Mouse (Mus musculus) stomach, embryonic 14.5 days (tissue): ENCODE results near the gene Kdm6b. TPM values are rescaled to one million over a fixed set of nuclear protein-coding genes. Genes with fewer than 3 reads are reported as not detected.

ENCODE experiments used
- ATAC-seq: fragments of 200-750 bp; cut with Nextera tagmentation; 2 replicates; pipeline ENCODE4 v1.8.0; 2017; ENCODE audit warnings: low read depth, moderate TSS enrichment; ENCODE audit not compliant: insufficient number of reproducible peaks, insufficient read depth, low FRiP score
- H3K27ac ChIP-seq: fragments of 300-500 bp; sonication (generic); 2 replicates; pipeline ENCODE4 v1.5.1; 2014; ENCODE audit warnings: mild to moderate bottlenecking, low read length, moderate library complexity, mixed read lengths
- H3K27me3 ChIP-seq: fragments of 300-500 bp; sonication (generic); 2 replicates; pipeline ENCODE4 v1.6.1; 2014; ENCODE audit warnings: low read length, control low read depth, mixed read lengths; ENCODE audit not compliant: control insufficient read depth, insufficient read depth
- H3K36me3 ChIP-seq: fragments of 300-500 bp; sonication (generic); 2 replicates; pipeline ENCODE4 v1.6.1; 2014; ENCODE audit warnings: mild to moderate bottlenecking, control low read depth, low read length, moderate library complexity, mixed read lengths; ENCODE audit not compliant: control insufficient read depth, insufficient read depth
- H3K4me1 ChIP-seq: fragments of 300-500 bp; sonication (generic); 2 replicates; pipeline ENCODE4 v1.6.1; 2014; ENCODE audit warnings: low read length, control low read depth, mixed read lengths; ENCODE audit not compliant: control insufficient read depth, insufficient read depth
- H3K4me2 ChIP-seq: fragments of 300-500 bp; sonication (generic); replicated peaks from 2 replicates; pipeline ENCODE4 v1.6.1; 2014; ENCODE audit warnings: low read depth, low read length, control low read depth
- H3K4me3 ChIP-seq: fragments of 300-500 bp; sonication (generic); 2 replicates; pipeline ENCODE4 v1.5.1; 2014; ENCODE audit warnings: low read depth, low read length, control low read depth
- H3K9ac ChIP-seq: fragments of 300-500 bp; sonication (generic); replicated peaks from 2 replicates; pipeline ENCODE4 v1.6.1; 2014; ENCODE audit warnings: low read depth, mild to moderate bottlenecking, control low read depth, low read length, moderate library complexity, mixed read lengths
- H3K9me3 ChIP-seq: fragments of 300-500 bp; sonication (generic); 2 replicates; pipeline ENCODE4 v1.6.1; 2016; ENCODE audit warnings: low read depth, low read length, control low read depth; ENCODE audit not compliant: control insufficient read depth
- WGBS: fragments of 180-500 bp; shearing (Covaris S2); extraction: QIAGEN DNeasy Blood & Tissue Kit; methylation state at CpG from one replicate; pipeline ENCODE4 v1.1.7; 2014; 5-methylcytosine and 5-hydroxymethylcytosine counted together
- polyA plus RNA-seq: library from polyadenylated mRNA; unstranded; fragments of >200 nt; fragmentation: Nextera tagmentation; extraction: Ambion mirVana; gene quantifications from 2 replicates; pipeline ENCODE4 v1.2.1, GENCODE M21; 2014

Kdm6b gene
- polyA plus RNA-seq, 1 experiment from 2014 or later = 34.3 TPM

- H3K27me3 ChIP-seq = no peaks in the 10 kb centered on the region
- H3K4me2 ChIP-seq = no peak overlapping the region
- 64% methylated on average over 6 of the region's 6 CpGs for WGBS
Observed at GRCm38 (mm10) chr11:69433189-69433588, 19.7 kb upstream of the Kdm6b start.

DNA sequence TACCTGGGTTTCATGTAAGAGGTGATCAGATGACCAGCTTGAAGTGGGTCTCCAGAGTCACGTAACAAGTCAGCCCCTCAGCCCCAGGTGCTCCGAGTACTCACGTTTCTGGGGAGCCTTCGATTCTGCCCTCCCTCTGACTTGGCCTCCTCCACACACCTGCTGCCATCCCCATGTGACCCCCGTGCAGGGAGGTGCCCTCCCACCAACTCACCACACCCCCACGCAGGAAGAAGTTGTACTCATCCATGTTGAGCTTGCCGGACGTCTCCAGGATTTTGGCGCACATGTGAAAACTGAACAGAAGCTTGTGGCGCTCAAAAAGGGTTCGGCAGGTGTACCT lies 19.1 kb upstream of the Kdm6b start:
- no peaks in the 10 kb centered on the region for H3K27me3 ChIP-seq

More at GRCm38 (mm10) chr11:69433189-69433588, 19.7 kb upstream of the Kdm6b start:
- Histone ChIP-seq H3K4me1 (peaks cover 14% of the 10 kb centered on the region; the same call in 1 of the 2 replicates), H3K4me3 (no peak overlapping the region), H3K9ac (no peak overlapping the region), H3K27ac (no peak overlapping the region), H3K9me3 (no peaks in the 10 kb centered on the region), H3K36me3 (no peaks in the 10 kb centered on the region)
- no peak for ATAC-seq

GRCm38 (mm10) chr11:69431829-69432639 lies 18.6 kb upstream of the Kdm6b start:
- no peaks in the 10 kb centered on the region for H3K27me3 ChIP-seq
- H3K4me3 ChIP-seq = no peak overlapping the region
- no peak overlapping the region for H3K9ac ChIP-seq
- no peak overlapping the region for H3K4me2 ChIP-seq
- no peak overlapping the region for H3K27ac ChIP-seq
- peaks cover 14% of the 10 kb centered on the region; the same call in 1 of the 2 replicates for H3K4me1 ChIP-seq
- 36% methylated on average over 11 of the region's 11 CpGs for WGBS
- no peaks in the 10 kb centered on the region for H3K9me3 ChIP-seq
- H3K36me3 ChIP-seq = no peaks in the 10 kb centered on the region
- ATAC-seq = peak; percentile 38; the same call in 1 of the 2 replicates

More for the DNA sequence above, 19.1 kb upstream of the Kdm6b start:
- 60% methylated on average over 11 of the region's 11 CpGs for WGBS
- no peaks in the 10 kb centered on the region for H3K36me3 ChIP-seq
- H3K4me2 ChIP-seq = no peak overlapping the region
- H3K4me1 ChIP-seq = peaks cover 14% of the 10 kb centered on the region; the same call in 1 of the 2 replicates
- H3K4me3 ChIP-seq = no peak overlapping the region
- no peaks in the 10 kb centered on the region for H3K9me3 ChIP-seq
- no peak for ATAC-seq
- no peak overlapping the region for H3K27ac ChIP-seq
- no peak overlapping the region for H3K9ac ChIP-seq

- Histone ChIP-seq H3K4me2 (no peak overlapping the region), H3K9me3 (no peaks in the 10 kb centered on the region)
Observed at GRCm38 (mm10) chr11:69430631-69431030, 17.2 kb upstream of the Kdm6b start.

GRCm38 (mm10) chr11:69429313-69429712 lies 15.8 kb upstream of the Kdm6b start:
- H3K9me3 ChIP-seq = no peaks in the 10 kb centered on the region
- H3K36me3 ChIP-seq = no peaks in the 10 kb centered on the region
- no peak for ATAC-seq
- H3K4me2 ChIP-seq = no peak overlapping the region
- WGBS = 22% methylated on average over 2 of the region's 2 CpGs
- no peak overlapping the region for H3K27ac ChIP-seq
- peaks cover 14% of the 10 kb centered on the region; the same call in 1 of the 2 replicates for H3K4me1 ChIP-seq
- H3K4me3 ChIP-seq = no peak overlapping the region
- no peak overlapping the region for H3K9ac ChIP-seq
- H3K27me3 ChIP-seq = no peaks in the 10 kb centered on the region

More at GRCm38 (mm10) chr11:69430631-69431030, 17.2 kb upstream of the Kdm6b start:
- Histone ChIP-seq H3K27me3 (no peaks in the 10 kb centered on the region), H3K4me3 (no peak overlapping the region), H3K4me1 (peaks cover 14% of the 10 kb centered on the region; the same call in 1 of the 2 replicates), H3K27ac (no peak overlapping the region), H3K9ac (no peak overlapping the region), H3K36me3 (no peaks in the 10 kb centered on the region)
- ATAC-seq = no peak
- WGBS = 90% methylated on average over 15 of the region's 15 CpGs

DNA sequence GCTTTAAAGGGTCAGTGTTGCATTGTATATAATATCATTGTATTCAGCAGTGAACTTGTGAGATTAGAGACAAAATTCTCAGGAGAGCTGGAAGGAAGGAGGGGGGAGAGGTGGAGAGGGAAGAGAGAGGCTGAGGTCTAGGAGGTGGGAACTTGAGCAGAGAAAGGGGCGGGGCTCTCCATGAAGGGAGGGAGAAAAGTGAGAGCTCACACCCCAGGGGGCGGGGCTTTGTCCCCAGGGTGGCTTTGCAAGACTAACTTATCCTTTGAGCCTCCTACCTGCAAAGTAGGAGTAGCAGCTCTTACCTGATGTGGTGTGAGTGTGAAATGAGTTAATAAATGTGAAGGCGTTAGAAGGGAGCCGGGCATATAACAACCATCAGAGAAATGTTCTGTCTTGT lies 15.3 kb upstream of the Kdm6b start:
- Histone ChIP-seq H3K27me3 (no peaks in the 10 kb centered on the region), H3K4me2 (no peak overlapping the region), H3K4me3 (no peak overlapping the region), H3K4me1 (peaks cover 14% of the 10 kb centered on the region; the same call in 1 of the 2 replicates), H3K9ac (no peak overlapping the region), H3K36me3 (no peaks in the 10 kb centered on the region), H3K9me3 (no peaks in the 10 kb centered on the region), H3K27ac (no peak overlapping the region)
- peak; percentile 66; the same call in 1 of the 2 replicates for ATAC-seq
- WGBS = 16% methylated on average over 4 of the region's 4 CpGs

GRCm38 (mm10) chr11:69426246-69426645 lies 12.8 kb upstream of the Kdm6b start:
- Histone ChIP-seq H3K4me1 (peaks cover 11% of the 10 kb centered on the region; the same call in 1 of the 2 replicates), H3K4me2 (no peak overlapping the region), H3K27me3 (no peaks in the 10 kb centered on the region), H3K4me3 (no peak overlapping the region), H3K9ac (no peak overlapping the region), H3K27ac (no peak overlapping the region), H3K9me3 (no peaks in the 10 kb centered on the region), H3K36me3 (no peaks in the 10 kb centered on the region)
- WGBS = 79% methylated on average over 2 of the region's 2 CpGs
- ATAC-seq = no peak

DNA sequence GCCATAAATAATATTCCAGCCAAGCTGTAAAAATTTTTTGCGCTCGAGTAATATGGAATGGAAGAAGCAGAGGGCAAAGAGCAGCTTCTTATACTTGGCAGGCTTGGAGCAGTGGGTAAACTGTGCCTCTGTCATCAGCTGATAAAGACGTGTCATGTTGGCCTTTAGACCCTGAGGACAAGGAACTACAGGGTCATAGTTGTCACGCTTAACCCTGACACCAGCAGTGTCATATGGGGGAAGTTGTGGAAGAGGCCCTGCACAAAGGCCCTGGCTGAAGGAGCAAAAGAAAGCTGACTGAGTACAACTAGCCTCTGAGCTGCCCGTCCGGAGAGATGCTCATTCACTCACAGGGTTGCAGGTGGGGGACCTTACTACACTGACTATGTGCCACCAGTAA lies 10.4 kb upstream of the Kdm6b start:
- Histone ChIP-seq H3K4me1 (peaks cover 19% of the 10 kb centered on the region; the same call in 1 of the 2 replicates), H3K27me3 (no peaks in the 10 kb centered on the region), H3K36me3 (no peaks in the 10 kb centered on the region), H3K4me3 (no peak overlapping the region), H3K27ac (no peak overlapping the region), H3K9ac (no peak overlapping the region), H3K9me3 (no peaks in the 10 kb centered on the region), H3K4me2 (no peak overlapping the region)
- WGBS = 67% methylated on average over 6 of the region's 6 CpGs
- no peak for ATAC-seq
